Mouse (Mus musculus): ENCODE data around the gene Cirbp.
A peak's percentile ranks its signal among the peaks of the same experiment; 100 is the strongest.
"Not testable (repeated sequence)": the region's sequence is repeated elsewhere in the genome, so short reads cannot be mapped to it uniquely, and the experiment has no call there.

The Cirbp gene

GRCm38 (mm10) chr10:80161522-80162242, 4.1 kb upstream of the Cirbp start:
- DNase-seq (ENCODE audit: low spot score in 2 of 2): peak in 1 of 2 experiments; percentile 35

DNA sequence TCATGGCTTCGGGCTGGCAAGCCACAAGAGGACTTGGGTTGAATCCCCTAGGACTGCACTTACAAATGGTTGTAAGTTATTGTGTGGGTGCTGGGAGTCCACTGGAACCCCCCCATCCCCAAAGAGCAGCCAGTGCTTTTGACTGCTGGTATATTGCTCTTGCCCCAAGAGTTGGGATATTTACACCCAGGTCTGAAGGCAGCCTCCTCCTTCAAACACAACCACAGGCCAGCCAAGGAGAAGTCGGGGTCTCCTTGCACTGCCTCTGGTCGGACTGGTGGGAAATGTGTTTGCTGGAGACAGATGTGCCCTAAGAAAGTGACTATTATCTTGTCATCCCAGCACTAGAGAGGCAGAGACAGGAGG, 3.6 kb upstream of the Cirbp start:
- DNase-seq (ENCODE audit: low spot score in 2 of 2): no peak

DNA sequence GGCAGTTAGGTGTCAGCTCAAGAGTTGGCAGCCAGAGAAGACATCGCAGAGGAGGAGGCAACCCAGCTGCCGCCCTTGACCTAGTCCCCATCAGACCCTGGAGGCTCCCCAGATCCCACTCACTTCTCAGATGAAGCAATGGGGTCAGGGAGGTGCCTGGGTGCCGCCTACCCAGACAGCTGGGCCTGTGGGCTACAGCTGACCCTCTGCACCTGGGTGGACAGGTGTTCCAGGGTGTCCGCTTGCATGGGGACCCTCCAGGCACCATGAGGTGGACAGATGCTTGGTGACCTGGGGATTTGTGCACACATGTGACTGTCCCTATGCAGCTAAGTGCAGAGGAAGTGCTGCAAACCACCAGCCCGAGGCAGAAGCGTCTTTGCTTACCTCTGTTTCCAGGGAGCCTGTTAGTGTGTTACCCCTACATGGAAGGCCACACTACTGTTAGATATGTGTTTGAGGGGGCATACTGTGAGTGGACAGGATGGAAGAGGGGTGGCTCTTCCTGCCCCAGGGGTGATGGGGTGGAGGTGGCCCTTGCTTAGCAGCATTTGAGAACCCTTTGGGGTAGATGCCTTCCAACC, 3.0 kb upstream of the Cirbp start:
- peak in 1 of 2 experiments; percentile 31 for DNase-seq (ENCODE audit: low spot score in 2 of 2)

GRCm38 (mm10) chr10:80163721-80164120, 2.1 kb upstream of the Cirbp start:
- no peak for DNase-seq (ENCODE audit: low spot score in 2 of 2)

DNA sequence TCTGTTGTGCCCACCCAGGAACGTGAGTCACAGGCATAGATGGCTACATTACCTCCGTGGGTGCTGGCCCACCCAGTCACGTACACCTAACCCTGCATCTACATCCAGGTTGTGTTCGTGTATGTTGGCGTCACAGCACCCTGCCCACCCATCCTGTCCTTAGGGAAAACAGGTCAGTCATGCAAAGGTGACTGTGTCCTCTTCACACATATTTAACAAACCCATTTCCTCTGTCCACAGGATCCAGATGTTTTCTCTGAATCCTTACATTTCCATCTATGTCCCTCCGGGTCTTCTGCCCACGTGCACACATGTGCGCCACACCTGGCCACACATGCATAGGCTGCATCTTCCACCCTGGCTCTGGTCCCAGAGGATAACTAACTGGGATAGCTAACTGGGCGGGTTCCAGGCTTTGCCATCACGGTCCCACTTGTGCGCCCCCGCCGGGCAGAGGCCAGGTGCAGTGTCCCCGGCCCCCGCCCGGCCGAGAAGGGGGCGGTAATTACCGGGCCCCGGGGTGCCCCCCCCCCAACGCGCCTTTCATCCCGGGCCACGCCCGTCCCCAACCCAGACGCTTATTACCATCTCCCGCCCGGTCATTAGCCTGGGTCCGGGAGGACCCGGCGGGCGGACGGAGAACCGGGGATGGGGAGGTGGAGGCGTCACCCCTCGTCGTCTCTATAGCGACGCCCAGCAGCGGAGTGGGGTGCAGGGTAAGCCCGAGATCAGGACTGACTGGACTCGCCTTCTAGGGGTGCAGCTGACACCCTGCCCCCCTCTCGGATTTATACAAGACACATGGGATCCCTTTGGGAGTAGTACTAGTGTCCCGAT, 1.4 kb upstream of the Cirbp start:
- DNase-seq (ENCODE audit: low spot score in 2 of 2): peak in 1 of 2 experiments; percentile 32

DNA sequence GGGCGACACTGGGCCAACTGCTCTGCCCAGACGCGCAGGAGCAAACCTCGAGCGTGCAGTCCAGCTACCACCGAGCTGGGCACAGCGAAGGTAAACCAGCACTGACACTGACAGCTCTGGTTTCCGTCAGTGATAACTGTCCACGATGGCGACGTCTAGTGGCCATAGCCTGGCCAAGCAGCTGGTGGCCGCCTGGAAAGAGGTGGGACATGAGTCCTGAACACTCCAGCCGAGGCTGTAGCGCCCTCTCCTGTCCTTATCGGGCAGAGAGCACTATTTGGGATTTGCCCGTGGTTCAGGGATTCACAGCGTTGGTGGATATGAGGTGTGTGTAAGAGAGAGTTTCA, 814 bp upstream of the Cirbp start:
- DNase-seq (ENCODE audit: low spot score in 2 of 2): peak; percentile 96 to 97

DNA sequence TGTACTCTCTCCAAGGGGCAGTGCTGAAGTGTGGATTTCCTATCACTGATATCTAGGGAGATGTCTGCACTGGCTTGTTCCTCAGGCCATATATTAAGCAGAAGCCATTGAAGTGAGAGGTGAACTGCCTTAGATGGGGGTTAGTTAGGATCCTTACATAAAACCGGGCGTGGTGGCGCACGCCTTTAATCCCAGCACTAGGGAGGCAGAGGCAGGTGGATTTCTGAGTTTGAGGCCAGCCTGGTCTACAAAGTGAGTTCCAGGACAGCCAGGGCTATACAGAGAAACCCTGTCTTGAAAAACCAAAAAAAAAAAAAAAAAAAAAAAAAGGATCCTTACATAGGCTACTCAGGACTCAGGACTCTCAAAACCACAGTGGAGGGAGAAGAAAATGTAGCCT, 351 bp downstream of the Cirbp start:
- not testable (repeated sequence) for DNase-seq (ENCODE audit: low spot score in 2 of 2)

DNA sequence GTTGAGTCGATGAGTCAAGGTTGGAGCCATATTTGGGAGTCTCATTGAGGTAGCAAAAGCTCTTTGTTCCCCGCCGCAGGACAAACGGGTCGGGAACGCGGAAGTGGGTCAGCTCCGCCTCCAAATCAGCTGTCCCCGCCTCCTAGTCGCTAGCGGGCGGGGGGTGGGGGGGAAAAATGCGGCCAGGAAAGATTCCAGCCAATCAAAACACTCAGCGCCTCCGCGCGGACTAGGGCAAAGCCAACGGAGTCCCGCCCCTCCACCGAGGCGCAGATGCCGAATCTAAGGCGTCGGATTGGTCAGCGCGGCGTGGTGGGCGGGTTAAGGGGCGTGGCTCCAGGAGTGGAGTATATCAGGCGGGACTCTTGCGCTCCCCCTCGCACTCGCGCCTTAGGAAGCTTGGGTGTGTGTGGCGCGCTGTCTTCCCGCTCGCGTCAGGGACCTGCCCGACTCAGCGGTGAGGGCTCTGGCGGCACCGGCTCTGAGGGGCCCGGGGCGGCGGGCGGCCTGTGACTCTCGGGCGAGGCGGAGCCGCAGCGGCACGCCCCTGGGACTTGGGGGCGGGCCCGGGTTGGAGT, 1.8 kb downstream of the Cirbp start:
- DNase-seq (ENCODE audit: low spot score in 2 of 2): peak; percentile 98 to 99

- peak; percentile 87 to 90 for DNase-seq (ENCODE audit: low spot score in 2 of 2)
Observed at GRCm38 (mm10) chr10:80168038-80168661, 2.4 kb downstream of the Cirbp start.

GRCm38 (mm10) chr10:80169070-80169469, 3.3 kb downstream of the Cirbp start:
- no peak for DNase-seq (ENCODE audit: low spot score in 2 of 2)

DNA sequence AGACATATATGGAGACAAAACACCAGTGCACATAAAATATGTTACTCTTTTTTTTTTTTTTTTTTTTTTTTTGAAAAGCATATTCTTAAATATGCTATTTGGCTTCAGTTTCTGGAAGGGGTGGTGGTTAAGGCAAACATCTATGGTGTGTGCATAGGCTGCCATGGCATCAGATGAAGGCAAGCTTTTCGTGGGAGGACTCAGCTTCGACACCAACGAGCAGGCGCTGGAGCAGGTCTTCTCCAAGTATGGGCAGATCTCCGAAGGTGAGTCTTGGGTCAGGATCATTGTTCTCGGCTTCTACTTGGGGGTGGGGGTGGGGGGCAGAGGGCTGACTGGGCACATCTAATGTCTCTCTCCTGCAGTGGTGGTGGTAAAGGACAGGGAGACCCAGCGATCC, 3.9 kb downstream of the Cirbp start:
- no peak for DNase-seq (ENCODE audit: low spot score in 2 of 2)

- no peak for DNase-seq (ENCODE audit: low spot score in 2 of 2)
Observed at GRCm38 (mm10) chr10:80170052-80170451, 4.3 kb downstream of the Cirbp start.

GRCm38 (mm10) chr10:80170601-80171021, 4.8 kb downstream of the Cirbp start:
- DNase-seq (ENCODE audit: low spot score in 2 of 2): no peak

DNA sequence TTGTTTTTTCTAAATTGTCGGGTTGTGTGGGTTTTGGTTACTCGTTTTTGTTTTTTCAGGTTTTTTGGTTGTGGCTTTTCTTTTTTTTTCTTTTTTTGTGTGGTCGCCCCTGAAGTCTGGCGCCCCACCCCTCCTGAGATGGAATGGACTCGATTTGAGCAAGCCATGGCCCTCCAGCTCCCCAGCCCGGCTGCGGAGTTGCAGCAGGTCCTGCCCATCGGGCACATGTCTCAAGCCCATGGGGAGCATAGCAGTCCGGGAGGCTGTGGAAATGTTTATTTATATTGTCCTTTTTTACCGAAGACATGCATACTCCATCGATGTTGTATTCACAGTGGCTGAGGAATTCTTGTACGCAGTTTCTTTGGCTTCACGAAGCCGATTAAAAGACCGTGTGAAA, 5.5 kb downstream of the Cirbp start:
- DNase-seq (ENCODE audit: low spot score in 2 of 2): no peak

GRCm38 (mm10) chr10:80171760-80172526, 6.2 kb downstream of the Cirbp start:
- peak in 1 of 2 experiments; percentile 22 for DNase-seq (ENCODE audit: low spot score in 2 of 2)

- peak; percentile 89 to 92 for DNase-seq (ENCODE audit: low spot score in 2 of 2)
Observed at GRCm38 (mm10) chr10:80172527-80173292, 6.9 kb downstream of the Cirbp start, which contains the start of gene 1600002K03Rik. Gene 1600002K03Rik, plus strand, starts transcription at chr10:80172944.

- no peak for DNase-seq (ENCODE audit: low spot score in 2 of 2)
Observed at GRCm38 (mm10) chr10:80173358-80173757, 7.6 kb downstream of the Cirbp start.

DNA sequence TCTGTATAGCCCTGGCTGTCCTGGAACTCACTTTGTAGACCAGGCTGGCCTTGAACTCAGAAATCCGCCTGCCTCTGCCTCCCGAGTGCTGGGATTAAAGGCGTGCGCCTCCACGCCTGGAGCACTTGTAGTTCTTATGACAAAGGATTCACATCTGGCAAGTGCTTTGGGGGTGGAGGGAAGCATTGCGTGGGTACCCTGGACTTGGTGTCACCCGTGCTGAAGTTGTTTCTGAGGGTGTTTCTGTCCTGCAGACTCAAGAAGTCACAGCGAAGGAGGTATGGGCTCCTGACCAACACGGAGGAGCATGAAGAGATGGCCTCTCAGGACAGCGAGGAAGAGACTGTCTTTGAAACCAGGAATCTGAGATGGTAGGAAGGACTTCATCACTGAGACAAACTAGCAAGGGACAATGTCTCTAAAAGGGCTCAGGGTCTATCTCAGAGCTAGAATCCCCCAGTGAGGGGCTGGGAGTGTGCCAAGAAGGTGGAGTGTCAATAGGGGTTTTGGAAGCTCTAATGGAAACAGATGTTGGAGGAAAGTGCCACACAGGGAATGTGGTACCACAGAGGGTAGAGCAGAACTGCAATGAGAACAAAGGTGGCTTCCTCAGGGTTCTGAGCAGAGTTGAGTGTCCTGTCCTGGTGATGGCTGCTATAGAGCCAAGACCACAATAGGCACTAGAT, 8.3 kb downstream of the Cirbp start:
- no peak for DNase-seq (ENCODE audit: low spot score in 2 of 2)

DNA sequence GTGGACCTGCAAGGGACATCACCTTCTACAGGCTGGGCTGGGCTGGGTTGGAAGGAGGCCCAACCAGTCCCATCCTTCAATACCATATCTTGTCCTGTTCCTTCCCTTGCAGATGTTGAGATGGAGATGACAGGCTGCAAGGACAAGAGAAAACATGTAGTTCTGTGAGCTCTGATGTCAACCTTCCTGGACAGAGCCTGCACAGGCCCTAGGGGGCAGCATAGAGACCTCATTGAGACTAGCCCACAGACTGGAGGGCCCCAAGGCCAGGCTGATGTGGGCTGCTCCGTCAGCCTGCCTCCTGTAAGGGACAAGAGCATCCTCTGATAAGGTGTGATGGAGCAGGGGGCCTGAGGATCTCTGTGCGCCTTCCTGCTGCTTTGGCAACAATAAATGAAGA, 8.9 kb downstream of the Cirbp start:
- peak in 1 of 2 experiments; percentile 39 for DNase-seq (ENCODE audit: low spot score in 2 of 2)

Data from spleen, postnatal 36 days (tissue).